Mouse (Mus musculus) embryonic fibroblast, embryonic 13.5 days (primary cell): Measurements from ENCODE around the gene Slc25a54. TPM values are rescaled to one million over a fixed set of nuclear protein-coding genes. Genes with fewer than 3 reads are reported as not detected.

Source experiments
- H3K27ac ChIP-seq: 2 replicates; pipeline ENCODE4 v1.5.1; 2012; ENCODE audit warnings: low read length, control low read depth, inconsistent platforms; ENCODE audit not compliant: insufficient read depth
- H3K4me1 ChIP-seq: 2 replicates; pipeline ENCODE4 v1.6.1; 2011; ENCODE audit warnings: low read length; ENCODE audit not compliant: control insufficient read depth, insufficient read depth
- H3K4me3 ChIP-seq: 2 replicates; pipeline ENCODE4 v1.5.1; 2011; ENCODE audit warnings: mild to moderate bottlenecking, control low read depth, low read length; ENCODE audit not compliant: insufficient read depth
- CTCF ChIP-seq: IDR thresholded peaks from 2 replicates; pipeline ENCODE4 v1.5.1; 2011; ENCODE audit warnings: mild to moderate bottlenecking, control low read depth, low read length, moderate library complexity, borderline replicate concordance; ENCODE audit not compliant: insufficient read depth
- POLR2A ChIP-seq: IDR thresholded peaks from 2 replicates; pipeline ENCODE4 v1.6.1; 2011; ENCODE audit warnings: low read depth, mild to moderate bottlenecking, control low read depth, low read length, moderate library complexity
- polyA plus RNA-seq: library from polyadenylated mRNA; stranded (reverse); fragments of >200 nt; gene quantifications from 2 replicates; pipeline ENCODE4 v1.2.4, GENCODE M21; 2011; ENCODE audit warnings: low read depth; ENCODE audit not compliant: missing spikeins, insufficient read length

Gene Slc25a54
- polyA plus RNA-seq, 1 experiment: not detected

DNA sequence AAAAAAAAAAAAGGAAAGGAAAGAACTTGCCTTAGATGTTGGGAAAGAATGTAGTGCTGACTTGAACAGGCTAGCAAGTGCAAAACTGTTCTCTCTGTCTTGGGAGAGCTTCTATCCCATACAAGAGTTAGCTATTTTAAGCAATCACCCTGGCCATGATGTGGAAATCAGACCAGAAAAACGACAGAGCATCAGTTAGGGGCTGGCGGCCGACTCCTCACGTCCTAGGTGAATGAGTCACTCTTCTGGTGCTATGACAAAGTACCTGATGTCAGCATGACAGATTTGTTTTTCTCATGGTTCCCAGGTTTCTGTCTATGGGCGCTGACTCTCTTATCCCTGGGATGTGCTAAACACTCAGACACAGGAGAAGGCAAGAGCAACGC is 28.3 kb upstream of the Slc25a54 start:
- Histone ChIP-seq H3K4me3 (no peak overlapping the region), H3K27ac (peak overlapping the region; percentile 89), H3K4me1 (peaks cover 13% of the 10 kb centered on the region)
- no peak for TF ChIP-seq POLR2A
- TF ChIP-seq CTCF: no peak

- Histone ChIP-seq H3K4me1 (no peaks in the 10 kb centered on the region), H3K4me3 (no peak overlapping the region), H3K27ac (no peak overlapping the region)
- no peak for TF ChIP-seq POLR2A
- no peak for TF ChIP-seq CTCF
Measured at GRCm38 (mm10) chr3:109059903-109060302, 20.4 kb upstream of the Slc25a54 start.

- H3K4me1 ChIP-seq: no peaks in the 10 kb centered on the region
Measured at GRCm38 (mm10) chr3:109062391-109062790, 17.9 kb upstream of the Slc25a54 start.

GRCm38 (mm10) chr3:109062989-109063388 is 17.3 kb upstream of the Slc25a54 start:
- no peak overlapping the region for H3K27ac ChIP-seq
- H3K4me1 ChIP-seq: no peaks in the 10 kb centered on the region
- TF ChIP-seq POLR2A (no peak), CTCF (no peak)
- no peak overlapping the region for H3K4me3 ChIP-seq

More at GRCm38 (mm10) chr3:109062391-109062790, 17.9 kb upstream of the Slc25a54 start:
- no peak overlapping the region for H3K4me3 ChIP-seq
- H3K27ac ChIP-seq: no peak overlapping the region
- no peak for TF ChIP-seq POLR2A
- TF ChIP-seq CTCF: no peak

GRCm38 (mm10) chr3:109084418-109084817 is 4.1 kb downstream of the Slc25a54 start:
- Histone ChIP-seq H3K27ac (no peak overlapping the region), H3K4me1 (no peaks in the 10 kb centered on the region), H3K4me3 (no peak overlapping the region)
- no peak for TF ChIP-seq CTCF
- no peak for TF ChIP-seq POLR2A

DNA sequence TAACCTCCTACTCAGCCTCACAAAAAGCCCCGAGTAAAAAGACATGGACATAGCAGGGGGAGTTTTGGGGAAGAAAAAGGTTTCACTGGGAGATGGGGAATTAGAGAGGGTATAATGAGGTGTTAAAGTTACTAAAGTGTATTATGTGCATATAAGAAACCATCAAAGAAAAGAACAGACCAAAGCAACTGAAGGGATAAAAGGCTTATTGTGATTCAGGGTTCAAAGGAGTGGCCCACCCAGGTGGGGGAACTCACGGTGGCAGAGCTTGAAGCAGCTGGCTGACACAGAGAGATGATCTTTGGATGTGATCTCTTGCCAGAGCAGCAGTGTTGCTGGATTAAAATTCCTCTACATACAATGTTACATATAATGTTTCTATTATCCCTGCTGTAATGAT is 8.2 kb downstream of the Slc25a54 start:
- Histone ChIP-seq H3K4me3 (no peak overlapping the region), H3K4me1 (no peaks in the 10 kb centered on the region), H3K27ac (no peak overlapping the region)
- TF ChIP-seq POLR2A (no peak), CTCF (no peak)

GRCm38 (mm10) chr3:109104702-109105101 is 24.4 kb downstream of the Slc25a54 start:
- Histone ChIP-seq H3K27ac (no peak overlapping the region), H3K4me3 (no peak overlapping the region), H3K4me1 (no peaks in the 10 kb centered on the region)
- no peak for TF ChIP-seq POLR2A
- no peak for TF ChIP-seq CTCF

- H3K4me3 ChIP-seq: no peak overlapping the region
- H3K4me1 ChIP-seq: no peaks in the 10 kb centered on the region
- TF ChIP-seq CTCF (no peak), POLR2A (no peak)
Measured at GRCm38 (mm10) chr3:109117136-109117535, 36.9 kb downstream of the Slc25a54 start.

GRCm38 (mm10) chr3:109119562-109119961 is 39.3 kb downstream of the Slc25a54 start:
- TF ChIP-seq POLR2A (no peak), CTCF (no peak)
- 0 out of 2 replicates have a peak, but pooled peaks cover 3% of the 10 kb centered on the region for H3K4me1 ChIP-seq
- H3K27ac ChIP-seq: no peak overlapping the region
- H3K4me3 ChIP-seq: no peak overlapping the region

More at GRCm38 (mm10) chr3:109117136-109117535, 36.9 kb downstream of the Slc25a54 start:
- no peak overlapping the region for H3K27ac ChIP-seq

- Histone ChIP-seq H3K4me1 (0 out of 2 replicates have a peak, but pooled peaks cover 3% of the 10 kb centered on the region), H3K4me3 (no peak overlapping the region)
- TF ChIP-seq POLR2A: no peak
- no peak for TF ChIP-seq CTCF
Measured at GRCm38 (mm10) chr3:109119973-109120372, 39.7 kb downstream of the Slc25a54 start.

GRCm38 (mm10) chr3:109122641-109123530 is 42.6 kb downstream of the Slc25a54 start, which contains the start of gene Slc25a24:
Gene Slc25a24 (plus strand): TSS chr3:109123149.
- H3K4me3 ChIP-seq: peak within 1 kb of the TSS; percentile 80
- H3K27ac ChIP-seq: peak within 1 kb of the TSS; percentile 96
- H3K4me1 ChIP-seq: peaks cover 8% of the 10 kb centered on the region; the same call in 1 of the 2 replicates
- TF ChIP-seq CTCF (no peak), POLR2A (peak; percentile 72)

More at GRCm38 (mm10) chr3:109119973-109120372, 39.7 kb downstream of the Slc25a54 start:
- H3K27ac ChIP-seq: no peak overlapping the region
